Mouse (Mus musculus) cortical plate, adult 2 months (tissue): ENCODE measurements at regions not wholly inside any gene's neighbourhood (a gene's known extent, or its start where the extent isn't known, plus 50 kb on each side); places are given as distances from the start of the nearest gene placed in this dataset.

Source experiments
- CTCF ChIP-seq: fragments of 200-500 bp; IDR thresholded peaks from 2 replicates; pipeline ENCODE4 v1.5.1; 2011; ENCODE audit warnings: mild to moderate bottlenecking, control low read depth, low read length; ENCODE audit not compliant: insufficient read depth; ENCODE audit errors: extremely low read depth
- POLR2A ChIP-seq: fragments of 200-500 bp; IDR thresholded peaks from 2 replicates; pipeline ENCODE4 v1.6.1; 2011; ENCODE audit warnings: mild to moderate bottlenecking, low read length, control low read depth; ENCODE audit not compliant: insufficient read depth; ENCODE audit errors: extremely low read depth

DNA sequence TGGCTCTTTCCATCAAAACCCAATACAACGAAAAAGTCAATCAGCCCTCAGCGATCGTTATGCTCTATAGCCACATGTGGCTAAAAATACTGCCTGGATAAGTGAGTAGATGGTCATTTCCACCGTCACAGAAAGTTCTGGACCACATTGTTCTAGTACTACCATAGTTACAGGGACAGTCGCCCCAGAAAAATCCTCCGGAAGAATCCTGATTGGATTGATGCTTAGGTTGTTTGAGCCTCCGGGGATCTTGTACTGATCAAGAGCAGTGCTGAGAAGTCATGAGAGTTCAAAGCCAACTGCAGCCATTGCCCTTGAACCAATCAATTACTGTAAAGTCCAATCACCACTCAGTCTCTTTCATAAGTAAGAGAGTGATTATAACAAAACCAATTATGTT is 56.0 kb upstream of the Pax6 start:
- TF ChIP-seq POLR2A (no peak), CTCF (no peak)
